Mouse (Mus musculus) B cell, adult 67 days (primary cell): Measurements from ENCODE around the gene Cd27. TPM values are rescaled to one million over a fixed set of nuclear protein-coding genes. Genes with fewer than 3 reads are reported as not detected.

Source experiments
- total RNA-seq, 2 experiments: library from RNA; stranded (reverse); gene quantifications; 4 replicates each; pipeline ENCODE4 v1.2.4; 2023

The Cd27 gene
- total RNA-seq = 1 to 10 TPM in 1 of 2 experiments, under 1 TPM in 1; 0.68 to 3.3 TPM

GRCm38 (mm10) chr6:125236782-125237181 is at the start of gene Cd27:
TSS of gene Cd27 (minus strand) at chr6:125237010.

GRCm38 (mm10) chr6:125285890-125286289 is 49.1 kb upstream of the Cd27 start, which contains the start of gene Tuba3a:
TSS of gene Tuba3a (minus strand) at chr6:125286042.

GRCm38 (mm10) chr6:125231117-125232044 is 5.4 kb downstream of the Cd27 start, which contains the start of gene Tapbpl:
TSS of gene Tapbpl (minus strand) at chr6:125231860.

GRCm38 (mm10) chr6:125215148-125215954 is 21.5 kb downstream of the Cd27 start, which contains the start of gene Vamp1:
TSS of gene Vamp1 (plus strand) at chr6:125215551.

GRCm38 (mm10) chr6:125191332-125192015 is 45.3 kb downstream of the Cd27 start, which contains the start of the genes Ncapd2 and Mrpl51:
TSS of gene Ncapd2 (minus strand) at chr6:125191701.
TSS of gene Mrpl51 (plus strand) at chr6:125191801.

Other genes with a start within 250 kb of the Cd27 start
- gene Pianp, start 240.3 kb downstream of the Cd27 start, total RNA-seq = under 1 TPM; 0.27 to 0.55 TPM
- 100 to 1,000 TPM in 1 of 2 experiments, 10 to 100 TPM in 1; 96.6 to 114 TPM for gene Zfp384, start 227.9 kb downstream of the Cd27 start, total RNA-seq
- gene Ing4, start 197.2 kb downstream of the Cd27 start, total RNA-seq = 100 to 1,000 TPM in 1 of 2 experiments, 10 to 100 TPM in 1; 97.1 to 108 TPM
- gene Acrbp, start 187.3 kb downstream of the Cd27 start, total RNA-seq = 10 to 100 TPM; 19.3 to 21.8 TPM
- 10 to 100 TPM; 20.3 to 22.2 TPM for gene Lpar5, start 169.1 kb downstream of the Cd27 start, total RNA-seq
- gene Chd4, start 141.0 kb downstream of the Cd27 start, total RNA-seq = 100 to 1,000 TPM; 359 to 376 TPM
- 10 to 100 TPM; 36.5 to 40.2 TPM for gene Nop2, start 105.1 kb downstream of the Cd27 start, total RNA-seq
- gene Iffo1, start 91.8 kb downstream of the Cd27 start, total RNA-seq = 10 to 100 TPM; 40.3 to 48.0 TPM
- gene Gapdh, start 70.5 kb downstream of the Cd27 start, total RNA-seq = 100 to 1,000 TPM; 404 to 406 TPM
- gene Ncapd2, start 45.3 kb downstream of the Cd27 start, total RNA-seq = 10 to 100 TPM; 48.4 to 60.1 TPM
- 10 to 100 TPM; 31.0 to 32.7 TPM for gene Mrpl51, start 45.2 kb downstream of the Cd27 start, total RNA-seq
- 10 to 100 TPM; 74.4 to 91.1 TPM for gene Vamp1, start 21.5 kb downstream of the Cd27 start, total RNA-seq
- gene Tapbpl, start 5.2 kb downstream of the Cd27 start, total RNA-seq = 10 to 100 TPM; 27.1 to 28.1 TPM
- not detected for gene Tuba3a, start 49.0 kb upstream of the Cd27 start, total RNA-seq
- gene Ltbr, start 76.9 kb upstream of the Cd27 start, total RNA-seq = under 1 TPM in 1 of 2 experiments, not detected in 1; 0.99 TPM
- gene Scnn1a, start 83.6 kb upstream of the Cd27 start, total RNA-seq = not detected
- 1 to 10 TPM; 1.1 to 1.2 TPM for gene Tnfrsf1a, start 112.4 kb upstream of the Cd27 start, total RNA-seq
- gene Plekhg6, start 143.8 kb upstream of the Cd27 start, total RNA-seq = not detected